Mouse (Mus musculus): Measurements from ENCODE around the gene Hbb-bs. TPM values are rescaled to one million over a fixed set of nuclear protein-coding genes. Genes with fewer than 3 reads are reported as not detected.
"Not testable (repeated sequence)": the region's sequence is repeated elsewhere in the genome, so short reads cannot be mapped to it uniquely, and the experiment has no call there.

Hbb-bs gene
- polyA plus RNA-seq, 1 experiment from 2014 or later = 4,904 TPM

DNA sequence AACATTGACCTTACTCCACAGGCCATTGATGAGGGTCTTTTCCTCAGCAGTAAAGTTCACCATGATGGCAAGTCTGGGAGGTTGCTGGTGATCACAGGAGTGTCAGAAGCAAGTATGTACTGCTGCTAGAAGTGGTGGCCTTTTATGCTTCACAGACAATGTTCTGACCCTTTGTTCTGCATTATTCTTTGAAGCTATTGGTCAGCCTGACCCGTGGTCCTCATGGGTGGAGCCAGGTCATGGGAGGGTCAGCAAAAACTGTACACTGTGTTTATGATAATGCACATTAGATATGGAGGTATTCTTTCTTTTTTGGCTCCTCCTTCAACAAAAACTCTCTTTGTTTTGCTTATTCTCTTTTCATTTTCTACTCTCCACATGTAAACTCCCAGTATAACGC, 25.2 kb upstream of the Hbb-bs start, which contains the start of gene Hbb-y:
TSS of gene Hbb-y (minus strand) at position 127 of the 400 bp plus-strand sequence.
- no peaks in the 10 kb centered on the region for H3K4me1 ChIP-seq (ENCODE audit: control insufficient read depth, insufficient read depth, low read depth, low read length)
- WGBS = 68% methylated on average over 2 of the region's 2 CpGs
- no peak within 1 kb of the TSS for H3K4me2 ChIP-seq (ENCODE audit: low read length)
- H3K9ac ChIP-seq (ENCODE audit: low read depth, low read length) = no peak within 1 kb of the TSS
- H3K36me3 ChIP-seq (ENCODE audit: control insufficient read depth, insufficient read depth, low read length) = no peaks in the 10 kb centered on the region
- H3K27ac ChIP-seq (ENCODE audit: low read depth, low read length) = no peak within 1 kb of the TSS
- H3K27me3 ChIP-seq (replicated peaks; ENCODE audit: control insufficient read depth, insufficient read depth, low read length) = no peaks in the 10 kb centered on the region
- no peak within 1 kb of the TSS for H3K4me3 ChIP-seq (ENCODE audit: low read length)
- no peak for ATAC-seq
- H3K9me3 ChIP-seq (ENCODE audit: control insufficient read depth, low read length) = no peaks in the 10 kb centered on the region; the same call in 1 of the 2 replicates

- Histone ChIP-seq H3K4me2 (ENCODE audit: low read length) (no peak overlapping the region), H3K9ac (ENCODE audit: low read depth, low read length) (no peak overlapping the region), H3K4me3 (ENCODE audit: low read length) (no peak overlapping the region), H3K36me3 (ENCODE audit: control insufficient read depth, insufficient read depth, low read length) (no peaks in the 10 kb centered on the region), H3K27me3 (replicated peaks; ENCODE audit: control insufficient read depth, insufficient read depth, low read length) (no peaks in the 10 kb centered on the region), H3K4me1 (ENCODE audit: control insufficient read depth, insufficient read depth, low read depth, low read length) (no peaks in the 10 kb centered on the region), H3K27ac (ENCODE audit: low read depth, low read length) (no peak overlapping the region), H3K9me3 (ENCODE audit: control insufficient read depth, low read length) (no peaks in the 10 kb centered on the region; the same call in 1 of the 2 replicates)
- 42% methylated on average over 2 of the region's 2 CpGs for WGBS
- no peak for ATAC-seq
These were observed 16.8 kb upstream of the Hbb-bs start for GRCm38 (mm10) chr7:103844525-103845325.

DNA sequence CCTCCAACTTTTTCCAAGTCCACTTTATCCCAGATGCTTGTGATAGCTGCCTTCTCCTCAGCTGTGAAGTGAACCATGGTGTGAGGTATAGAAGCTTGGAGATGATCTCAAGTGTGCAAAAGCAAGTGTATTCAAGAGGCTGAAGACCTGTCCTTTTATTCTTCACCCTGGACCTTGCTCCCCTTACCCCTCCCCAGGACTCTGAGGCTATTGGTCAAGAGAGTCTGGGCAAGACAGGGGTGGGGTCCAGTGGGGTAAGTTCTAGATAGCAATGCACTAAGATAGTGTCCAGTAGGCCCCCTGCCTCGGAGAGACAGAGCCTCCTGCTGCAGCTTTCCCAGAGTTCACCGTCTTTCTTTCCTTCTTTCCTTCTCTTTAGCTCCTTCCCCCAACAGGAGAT, 15.1 kb upstream of the Hbb-bs start, which contains the start of gene Hbb-bh1:
TSS of gene Hbb-bh1 (minus strand) at position 131 of the 400 bp plus-strand sequence.
- no peak within 1 kb of the TSS for H3K27ac ChIP-seq (ENCODE audit: low read depth, low read length)
- no peak within 1 kb of the TSS for H3K4me2 ChIP-seq (ENCODE audit: low read length)
- no peaks in the 10 kb centered on the region for H3K9me3 ChIP-seq (ENCODE audit: control insufficient read depth, low read length)
- H3K27me3 ChIP-seq (replicated peaks; ENCODE audit: control insufficient read depth, insufficient read depth, low read length) = no peaks in the 10 kb centered on the region
- H3K4me1 ChIP-seq (ENCODE audit: control insufficient read depth, insufficient read depth, low read depth, low read length) = no peaks in the 10 kb centered on the region
- no peak within 1 kb of the TSS for H3K4me3 ChIP-seq (ENCODE audit: low read length)
- no peaks in the 10 kb centered on the region for H3K36me3 ChIP-seq (ENCODE audit: control insufficient read depth, insufficient read depth, low read length)
- 78% methylated on average over 2 of the region's 2 CpGs for WGBS
- no peak for ATAC-seq
- H3K9ac ChIP-seq (ENCODE audit: low read depth, low read length) = no peak within 1 kb of the TSS

DNA sequence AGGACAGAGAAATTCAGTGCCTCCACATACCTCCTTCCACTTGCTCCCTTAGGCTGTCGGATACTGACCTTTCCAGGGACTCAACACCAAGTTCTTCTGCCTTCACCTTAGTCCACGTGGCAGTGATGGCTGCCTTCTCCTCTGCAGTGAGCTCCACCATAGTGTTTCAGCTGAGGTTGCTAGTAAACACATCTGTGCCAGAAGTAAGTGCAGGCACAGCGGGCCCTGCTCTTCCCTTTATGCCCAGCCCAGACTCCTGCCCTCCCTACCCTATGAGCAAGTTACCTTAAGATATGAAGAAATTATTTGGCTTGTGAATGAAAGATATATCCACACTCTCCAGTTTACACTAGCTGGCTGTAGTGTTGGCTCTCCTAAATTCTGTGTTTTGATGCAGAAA, 12.4 kb upstream of the Hbb-bs start, which contains the start of gene Hbb-bh2:
TSS of gene Hbb-bh2 (minus strand) at position 253 of the 400 bp plus-strand sequence.
- ATAC-seq = no peak
- H3K9me3 ChIP-seq (ENCODE audit: control insufficient read depth, low read length) = no peaks in the 10 kb centered on the region
- no peak within 1 kb of the TSS for H3K9ac ChIP-seq (ENCODE audit: low read depth, low read length)
- 65% methylated on average over 3 of the region's 3 CpGs for WGBS
- H3K27me3 ChIP-seq (replicated peaks; ENCODE audit: control insufficient read depth, insufficient read depth, low read length) = no peaks in the 10 kb centered on the region
- H3K36me3 ChIP-seq (ENCODE audit: control insufficient read depth, insufficient read depth, low read length) = no peaks in the 10 kb centered on the region
- no peak within 1 kb of the TSS for H3K4me3 ChIP-seq (ENCODE audit: low read length)
- no peak within 1 kb of the TSS for H3K4me2 ChIP-seq (ENCODE audit: low read length)
- no peak within 1 kb of the TSS for H3K27ac ChIP-seq (ENCODE audit: low read depth, low read length)
- H3K4me1 ChIP-seq (ENCODE audit: control insufficient read depth, insufficient read depth, low read depth, low read length) = no peaks in the 10 kb centered on the region

DNA sequence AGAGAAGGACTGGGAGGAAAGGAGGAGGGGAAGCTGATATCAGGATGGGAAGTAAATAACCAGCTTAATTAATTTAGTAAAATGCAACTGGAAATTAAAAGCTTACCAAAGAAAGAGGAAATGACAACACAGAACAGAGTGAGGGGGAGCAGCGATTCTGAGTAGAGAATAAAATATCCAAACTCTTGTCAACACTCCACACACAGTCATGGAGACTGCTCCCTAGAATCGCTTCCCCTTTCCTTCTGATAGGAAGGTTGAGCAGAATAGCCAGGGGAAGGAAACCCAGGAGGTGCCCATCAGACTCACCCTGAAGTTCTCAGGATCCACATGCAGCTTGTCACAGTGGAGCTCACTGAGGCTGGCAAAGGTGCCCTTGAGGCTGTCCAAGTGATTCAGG, 757 bp downstream of the Hbb-bs start:
- no CpG with 5 or more reads among the region's 2 CpGs for WGBS
- H3K27ac ChIP-seq (ENCODE audit: low read depth, low read length); ATAC-seq; H3K9me3 ChIP-seq (ENCODE audit: control insufficient read depth, low read length); H3K9ac ChIP-seq (ENCODE audit: low read depth, low read length); H3K4me1 ChIP-seq (ENCODE audit: control insufficient read depth, insufficient read depth, low read depth, low read length); H3K4me3 ChIP-seq (ENCODE audit: low read length); H3K27me3 ChIP-seq (replicated peaks; ENCODE audit: control insufficient read depth, insufficient read depth, low read length); H3K36me3 ChIP-seq (ENCODE audit: control insufficient read depth, insufficient read depth, low read length); H3K4me2 ChIP-seq (ENCODE audit: low read length): not testable (repeated sequence)

GRCm38 (mm10) chr7:103826255-103826887, 1.5 kb downstream of the Hbb-bs start:
- no peak for ATAC-seq
- no peak overlapping the region for H3K9ac ChIP-seq (ENCODE audit: low read depth, low read length)

DNA sequence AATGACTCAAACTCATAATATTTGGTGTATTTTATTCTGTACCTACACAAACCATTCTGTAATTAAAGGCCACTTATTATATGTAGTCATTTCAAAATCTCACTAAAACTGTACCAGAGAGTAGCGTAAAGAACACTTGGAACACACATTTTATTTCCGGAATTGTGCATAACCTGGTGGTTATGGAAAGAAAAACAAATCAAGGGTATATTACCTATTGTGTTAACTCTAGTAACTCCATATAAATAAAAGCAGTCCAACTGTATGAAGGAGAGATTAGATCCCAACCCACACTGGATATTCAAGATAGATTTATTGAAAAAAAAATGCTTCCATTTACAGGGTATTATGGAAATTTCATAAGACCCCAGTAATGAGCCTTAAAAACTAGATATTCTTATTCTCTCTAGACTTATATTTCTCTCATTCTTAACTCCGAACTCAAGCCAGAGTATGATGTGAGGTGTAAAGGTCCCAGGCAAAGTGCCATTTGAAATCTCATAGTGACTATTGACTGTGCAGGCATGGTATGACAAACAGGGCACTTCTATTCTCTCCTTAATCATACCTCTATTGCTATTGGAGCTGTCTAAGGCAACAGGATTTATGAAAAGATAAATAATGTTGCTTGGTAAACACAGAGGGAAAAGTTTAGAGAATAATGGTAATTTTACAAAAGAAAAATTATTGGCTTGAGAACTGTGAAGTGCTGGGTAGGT, 2.2 kb downstream of the Hbb-bs start:
- no peak overlapping the region for H3K4me3 ChIP-seq (ENCODE audit: low read length)
- no peaks in the 10 kb centered on the region for H3K9me3 ChIP-seq (ENCODE audit: control insufficient read depth, low read length)
- no peaks in the 10 kb centered on the region for H3K27me3 ChIP-seq (replicated peaks; ENCODE audit: control insufficient read depth, insufficient read depth, low read length)
- WGBS = 89% methylated on average over 3 of the region's 3 CpGs
- no peak overlapping the region for H3K27ac ChIP-seq (ENCODE audit: low read depth, low read length)
- H3K4me1 ChIP-seq (ENCODE audit: control insufficient read depth, insufficient read depth, low read depth, low read length) = no peaks in the 10 kb centered on the region
- H3K9ac ChIP-seq (ENCODE audit: low read depth, low read length) = no peak overlapping the region
- H3K4me2 ChIP-seq (ENCODE audit: low read length) = no peak overlapping the region
- ATAC-seq = no peak
- no peaks in the 10 kb centered on the region for H3K36me3 ChIP-seq (ENCODE audit: control insufficient read depth, insufficient read depth, low read length)

More at GRCm38 (mm10) chr7:103826255-103826887, 1.5 kb downstream of the Hbb-bs start:
- H3K27me3 ChIP-seq (replicated peaks; ENCODE audit: control insufficient read depth, insufficient read depth, low read length) = no peaks in the 10 kb centered on the region
- H3K4me3 ChIP-seq (ENCODE audit: low read length) = no peak overlapping the region
- no peaks in the 10 kb centered on the region for H3K36me3 ChIP-seq (ENCODE audit: control insufficient read depth, insufficient read depth, low read length)
- WGBS = 49% methylated on average over 3 of the region's 3 CpGs
- no peak overlapping the region for H3K4me2 ChIP-seq (ENCODE audit: low read length)
- no peak overlapping the region for H3K27ac ChIP-seq (ENCODE audit: low read depth, low read length)
- H3K9me3 ChIP-seq (ENCODE audit: control insufficient read depth, low read length) = no peaks in the 10 kb centered on the region
- H3K4me1 ChIP-seq (ENCODE audit: control insufficient read depth, insufficient read depth, low read depth, low read length) = no peaks in the 10 kb centered on the region

- no peak for ATAC-seq
- no peak overlapping the region for H3K9ac ChIP-seq (ENCODE audit: low read depth, low read length)
- no peaks in the 10 kb centered on the region for H3K27me3 ChIP-seq (replicated peaks; ENCODE audit: control insufficient read depth, insufficient read depth, low read length)
- no peaks in the 10 kb centered on the region for H3K9me3 ChIP-seq (ENCODE audit: control insufficient read depth, low read length)
- no peaks in the 10 kb centered on the region for H3K4me1 ChIP-seq (ENCODE audit: control insufficient read depth, insufficient read depth, low read depth, low read length)
- H3K36me3 ChIP-seq (ENCODE audit: control insufficient read depth, insufficient read depth, low read length) = no peaks in the 10 kb centered on the region
- no peak overlapping the region for H3K4me2 ChIP-seq (ENCODE audit: low read length)
- no peak overlapping the region for H3K4me3 ChIP-seq (ENCODE audit: low read length)
- WGBS = 83% methylated on average over 2 of the region's 2 CpGs
- no peak overlapping the region for H3K27ac ChIP-seq (ENCODE audit: low read depth, low read length)
These were observed 3.3 kb downstream of the Hbb-bs start for GRCm38 (mm10) chr7:103824597-103824996.

- not testable (repeated sequence) for ATAC-seq; H3K9ac ChIP-seq (ENCODE audit: low read depth, low read length); H3K4me1 ChIP-seq (ENCODE audit: control insufficient read depth, insufficient read depth, low read depth, low read length); H3K4me3 ChIP-seq (ENCODE audit: low read length); H3K9me3 ChIP-seq (ENCODE audit: control insufficient read depth, low read length); H3K27ac ChIP-seq (ENCODE audit: low read depth, low read length); H3K4me2 ChIP-seq (ENCODE audit: low read length); H3K27me3 ChIP-seq (replicated peaks; ENCODE audit: control insufficient read depth, insufficient read depth, low read length); H3K36me3 ChIP-seq (ENCODE audit: control insufficient read depth, insufficient read depth, low read length)
- 88% methylated on average over 1 of the region's 2 CpGs for WGBS
These were observed 12.8 kb downstream of the Hbb-bs start for GRCm38 (mm10) chr7:103815085-103815484.
